Mouse (Mus musculus) heart, postnatal 0 days (tissue): Measurements from ENCODE around the gene Zfp367.

ENCODE experiments used
- CTCF ChIP-seq: IDR thresholded peaks from 2 replicates; pipeline ENCODE4 v1.5.1; 2016; ENCODE audit warnings: antibody characterized with exemption, control low read depth, low read depth
- EP300 ChIP-seq: IDR thresholded peaks from 2 replicates; pipeline ENCODE4 v1.6.1; 2016; ENCODE audit warnings: antibody characterized with exemption, low read depth

- no peak for TF ChIP-seq CTCF
- no peak for TF ChIP-seq EP300
Observed at GRCm38 (mm10) chr13:64152671-64153082, 325 bp downstream of the Zfp367 start.
